In genomic region chr15:83366933-83367552, GRCm38 (mm10) we compare ENCODE assay signal across 8 mouse cellular contexts. TPM values are rescaled to one million over a fixed set of nuclear protein-coding genes. Genes with fewer than 3 reads are reported as not detected.
DNase-seq lines count a peak whose midpoint lies in the region; ATAC-seq and TF ChIP-seq lines count a peak whose summit lies in the region.

No protein-coding gene starts in this region.

- no peak overlapping the region for H3K27ac ChIP-seq in hindbrain, embryonic 14.5 days
- no peak overlapping the region for H3K27ac ChIP-seq in left cerebral cortex, adult 2 months

- peak overlapping the region; percentile 25 for H3K4me3 ChIP-seq in hindbrain, embryonic 14.5 days (replicated peaks; ENCODE audit: low read length)
- H3K4me3 ChIP-seq in left cerebral cortex, adult 2 months = peak overlapping the region; percentile 49

- no peaks in the 10 kb centered on the region for H3K27me3 ChIP-seq in hindbrain, embryonic 14.5 days (ENCODE audit: control insufficient read depth, insufficient read depth, low read length)

- TF ChIP-seq CTCF in left cerebral cortex, adult 2 months (IDR thresholded peaks at IDR 0.05) = no peak

- peak; percentile 74 for ATAC-seq in hindbrain, embryonic 14.5 days (ENCODE audit: low FRiP score)

- intact Hi-C loops in left cerebral cortex, adult 2 months (cut with DNase I) = no loop called here

- peak; percentile 81 for DNase-seq in WW6 (ENCODE audit: low read depth, low spot score)
- DNase-seq in cerebellum, postnatal 14 days = peak; percentile 75 to 88
- DNase-seq in frontal cortex, postnatal 14 days (ENCODE audit: low spot score in 2 of 2) = peak; percentile 32 to 34
- DNase-seq in hindbrain, embryonic 14.5 days (ENCODE audit: low spot score) = peak; percentile 71
- peak; percentile 56 to 66 for DNase-seq in left cerebral cortex, adult 2 months (ENCODE audit: extremely low spot score in 1 of 2, low spot score in 2 of 2)
- peak; percentile 90 to 93 for DNase-seq in lung, postnatal 4 days
- peak; percentile 55 for DNase-seq in right cerebral cortex, adult 18-20 months
- DNase-seq in urinary bladder, adult 2 months (ENCODE audit: low spot score) = peak; percentile 51

- H3K4me2 ChIP-seq in hindbrain, embryonic 14.5 days (replicated peaks) = peak overlapping the region; percentile 49

- H3K36me3 ChIP-seq in hindbrain, embryonic 14.5 days (replicated peaks; ENCODE audit: control insufficient read depth, insufficient read depth) = no peaks in the 10 kb centered on the region

- no peaks in the 10 kb centered on the region for H3K4me1 ChIP-seq in hindbrain, embryonic 14.5 days (replicated peaks; ENCODE audit: control insufficient read depth, insufficient read depth, low read length)

- H3K9ac ChIP-seq in hindbrain, embryonic 14.5 days = no peak overlapping the region

- H3K9me3 ChIP-seq in hindbrain, embryonic 14.5 days (ENCODE audit: control insufficient read depth, low read length) = no peaks in the 10 kb centered on the region

- 22% methylated on average over 46 of the region's 58 CpGs for WGBS in hindbrain, embryonic 14.5 days

RNA-seq across cellular contexts. Expression of gene Arfgap3, which starts 17.0 kb away (rescaled TPM):
- 38.4 and 43.2 TPM in 2 replicates for polyA plus RNA-seq in hindbrain, embryonic 14.5 days (2014; fragmentation: Nextera tagmentation; extraction: Ambion mirVana)
- total RNA-seq in left cerebral cortex, adult 2 months (2021) = 10 to 100 TPM; 19.5 to 21.5 TPM
- polyA plus RNA-seq in urinary bladder, adult 2 months (2012; rRNA removed) = 68.2 and 69.5 TPM in 2 replicates

Comparison
In these comparisons a context has a peak if more than half of its experiments do, and no peak if none do; other contexts are left out.
1. DNase-seq: peak in every context shown above with its lines; median percentile 92 in lung, postnatal 4 days; 82 in cerebellum, postnatal 14 days; 81 in WW6; 71 in hindbrain, embryonic 14.5 days; 61 in left cerebral cortex, adult 2 months; 55 in right cerebral cortex, adult 18-20 months; 51 in urinary bladder, adult 2 months; 33 in frontal cortex, postnatal 14 days.